ENCODE assay signal across 21 mouse cellular contexts in the genomic region with DNA sequence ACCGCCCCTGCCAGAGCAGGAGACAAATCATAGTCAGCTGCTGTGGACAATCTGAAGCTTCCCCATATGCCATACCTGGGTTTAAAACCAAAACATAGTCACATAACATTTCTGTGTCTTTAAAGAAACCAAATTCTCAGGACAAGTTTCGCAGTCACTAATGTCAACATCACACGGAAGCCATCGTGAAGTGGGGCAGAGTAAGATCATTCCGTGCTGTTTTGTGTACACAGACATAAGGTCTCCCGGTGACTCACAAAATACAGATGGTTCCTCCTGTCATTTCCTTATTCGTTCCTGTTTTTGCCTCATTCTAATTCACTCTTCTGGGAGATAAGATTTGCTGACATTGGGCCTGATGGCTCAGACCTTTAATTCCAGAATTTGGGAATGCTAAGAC.
"Had no signal": no experiment of that assay in that cellular context is flagged by ENCODE, and none has a peak within 500 bp of the region (broad histone marks: within the 10 kb centered on the region; RNA-seq: fewer than 3 reads in every experiment).

No protein-coding gene starts in this region.

- H3K27me3 ChIP-seq: intestine, embryonic 15.5 days; kidney, embryonic 15.5 days; limb, embryonic 12.5 days; limb, embryonic 15.5 days; midbrain, embryonic 13.5 days had no signal

- H3K36me3 ChIP-seq: intestine, embryonic 15.5 days; kidney, embryonic 15.5 days; limb, embryonic 12.5 days; limb, embryonic 15.5 days; midbrain, embryonic 13.5 days had no signal

- ATAC-seq: intestine, embryonic 15.5 days; liver, postnatal 0 days; lung, postnatal 0 days; midbrain, embryonic 13.5 days; midbrain, embryonic 16.5 days had no signal

- H3K4me3 ChIP-seq: intestine, embryonic 15.5 days; kidney, embryonic 15.5 days; limb, embryonic 12.5 days; limb, embryonic 15.5 days; midbrain, embryonic 13.5 days had no signal

- H3K27ac ChIP-seq: intestine, embryonic 15.5 days; kidney, embryonic 15.5 days; limb, embryonic 12.5 days; limb, embryonic 15.5 days; liver, embryonic 14.5 days; macrophage; midbrain, embryonic 13.5 days; stomach, postnatal 0 days had no signal

- H3K4me2 ChIP-seq: intestine, embryonic 15.5 days; kidney, embryonic 15.5 days; limb, embryonic 12.5 days; limb, embryonic 15.5 days; liver, embryonic 11.5 days; lung, embryonic 14.5 days; midbrain, embryonic 13.5 days had no signal

- H3K9me3 ChIP-seq: intestine, embryonic 15.5 days; kidney, embryonic 15.5 days; limb, embryonic 12.5 days; limb, embryonic 15.5 days; midbrain, embryonic 13.5 days had no signal

- DNase-seq: kidney, adult 11 months; kidney, adult 8-10 months; kidney, postnatal 10 days; kidney, postnatal 36 days; left cerebral cortex, postnatal 4 days; liver, postnatal 0 days; lung, embryonic 14.5 days; right cerebral cortex, postnatal 4 days; thymus, adult 2 months; thymus, postnatal 25 days had no signal

- H3K4me1 ChIP-seq: intestine, embryonic 15.5 days; kidney, embryonic 15.5 days; limb, embryonic 12.5 days; limb, embryonic 15.5 days; midbrain, embryonic 13.5 days had no signal

- H3K9ac ChIP-seq: intestine, embryonic 15.5 days; kidney, embryonic 15.5 days; limb, embryonic 12.5 days; limb, embryonic 15.5 days; liver, embryonic 14.5 days; liver, postnatal 0 days; lung, embryonic 14.5 days; midbrain, embryonic 13.5 days had no signal
